Mouse (Mus musculus) granulocyte monocyte progenitor cell, adult 5-6 weeks (primary cell): ENCODE measurements at regions not wholly inside any gene's neighbourhood (a gene's known extent, or its start where the extent isn't known, plus 50 kb on each side); places are given as distances from the start of the nearest gene placed in this dataset.

ENCODE experiments used
- ATAC-seq: replicated peaks from 2 replicates; pipeline ENCODE4 v1.8.0; 2016; ENCODE audit warnings: mild to moderate bottlenecking, moderate TSS enrichment, inconsistent platforms; ENCODE audit not compliant: poor library complexity, severe bottlenecking

DNA sequence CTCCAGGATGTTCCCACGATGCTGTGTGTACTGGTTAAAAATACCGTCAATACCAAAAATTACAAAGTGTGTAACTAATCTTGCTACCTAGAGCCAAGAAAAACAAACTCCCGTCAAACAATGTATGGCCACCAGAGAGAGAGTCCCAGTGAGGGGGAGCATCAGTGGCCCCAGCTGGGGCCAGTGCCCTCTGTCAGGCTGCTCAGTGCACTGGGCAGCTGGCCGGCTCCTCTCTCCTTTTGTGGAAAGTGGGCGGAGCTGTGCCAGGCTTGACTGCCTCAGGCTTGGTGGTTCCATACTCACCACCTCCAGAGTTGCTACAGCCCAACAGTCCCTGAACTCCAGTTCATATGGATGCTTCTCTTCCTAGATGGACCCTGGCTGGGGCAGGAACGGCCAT is 53.8 kb upstream of the Sept5 start:
- no peak for ATAC-seq

DNA sequence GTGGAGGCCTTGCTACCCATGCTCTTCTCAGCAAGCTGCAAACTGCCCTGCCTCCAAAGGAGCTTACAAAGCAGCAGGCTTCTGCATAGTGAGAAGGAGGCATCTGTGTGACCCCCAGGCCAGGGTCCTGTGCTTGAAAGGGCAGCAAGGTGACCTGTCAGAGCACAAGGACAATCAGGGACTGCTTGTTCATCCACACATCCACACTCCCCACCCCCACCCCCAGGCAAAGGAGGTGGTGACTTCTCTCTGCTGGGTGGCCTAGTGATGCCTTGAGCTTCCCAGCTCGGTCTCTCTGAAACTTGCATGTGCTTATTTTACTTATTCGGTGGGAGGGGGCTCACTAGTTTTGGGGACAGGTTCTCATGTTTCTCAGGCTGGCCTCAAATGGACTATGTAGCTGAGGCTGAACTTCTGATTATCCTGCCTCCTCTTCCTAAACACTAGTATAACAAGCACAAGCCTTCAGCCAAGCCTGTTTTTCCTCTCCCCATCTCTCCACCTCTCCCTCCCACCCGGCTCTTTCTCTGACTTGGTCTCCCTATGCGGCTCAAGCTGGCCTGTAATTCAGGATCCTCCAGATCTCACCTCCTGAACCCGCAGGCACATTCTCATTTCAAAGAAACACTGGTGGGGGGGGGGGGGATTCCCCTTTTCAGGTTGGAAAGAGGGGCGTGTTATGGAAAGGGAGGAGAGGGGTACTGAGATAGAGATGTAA is 56.4 kb upstream of the Sept5 start:
- ATAC-seq: no peak

DNA sequence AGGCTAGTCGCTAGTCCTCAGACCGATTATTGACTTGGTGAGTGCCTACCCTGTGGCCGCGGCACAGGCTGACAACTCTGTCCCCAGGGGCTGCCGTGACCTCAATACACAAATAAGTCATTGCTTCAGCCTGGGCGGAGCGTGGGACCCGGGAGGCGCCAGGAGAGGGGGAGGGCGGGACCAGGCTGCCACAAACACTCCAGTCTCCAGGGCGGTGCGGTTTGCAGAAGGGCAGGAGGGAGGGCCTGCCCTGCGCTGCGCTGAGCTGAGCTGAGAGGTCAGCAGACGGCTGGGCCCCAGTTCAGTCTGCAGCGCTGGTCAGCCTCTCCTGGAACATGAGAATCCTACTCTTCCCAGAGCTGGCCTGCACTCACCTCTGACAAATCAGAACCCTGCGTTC is 57.2 kb upstream of the Sept5 start:
- peak; percentile 99 for ATAC-seq

GRCm38 (mm10) chr16:18687367-18687766 is 57.6 kb upstream of the Sept5 start:
- peak; percentile 71 for ATAC-seq

GRCm38 (mm10) chr16:18695596-18695995 is 65.8 kb upstream of the Sept5 start:
- no peak for ATAC-seq

- ATAC-seq: peak; percentile 88
These were observed 66.5 kb upstream of the Sept5 start for GRCm38 (mm10) chr16:18696074-18696819.

- ATAC-seq: no peak
These were observed 67.0 kb upstream of the Sept5 start for GRCm38 (mm10) chr16:18696820-18697168.

- no peak for ATAC-seq
These were observed 72.5 kb upstream of the Cldn5 start for GRCm38 (mm10) chr16:18704126-18704525.

DNA sequence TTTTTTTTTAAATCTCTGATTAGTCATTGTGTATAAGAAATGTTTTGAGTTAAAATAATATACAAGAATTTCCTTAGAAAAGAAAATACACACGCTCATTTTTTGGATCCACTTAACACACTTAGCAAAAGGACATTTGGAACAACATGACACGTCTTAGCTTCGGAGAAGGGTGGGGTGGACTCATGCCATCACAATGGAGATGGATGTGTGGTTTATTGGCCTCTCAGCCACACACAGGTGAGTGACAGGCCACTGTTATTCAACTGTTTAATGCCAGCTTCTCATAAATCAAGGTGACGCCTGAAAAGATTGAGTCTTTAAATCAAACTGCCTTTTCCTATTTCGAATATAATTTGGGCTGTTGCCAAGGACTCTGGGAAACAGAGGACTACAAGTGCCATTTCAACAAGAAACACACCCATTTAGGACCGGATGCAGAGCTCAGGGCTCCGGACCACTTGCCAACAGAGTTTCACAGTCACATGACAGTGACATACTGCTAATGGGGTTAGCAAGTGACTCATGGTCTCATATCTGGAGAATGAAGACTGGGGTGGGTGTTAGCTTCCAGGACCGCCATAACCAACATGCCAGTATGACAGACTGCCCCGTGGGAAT is 71.5 kb upstream of the Cldn5 start:
- ATAC-seq: no peak

GRCm38 (mm10) chr16:18711637-18712125 is 65.0 kb upstream of the Cldn5 start:
- ATAC-seq: no peak

GRCm38 (mm10) chr16:18713017-18713416 is 63.6 kb upstream of the Cldn5 start:
- ATAC-seq: no peak

DNA sequence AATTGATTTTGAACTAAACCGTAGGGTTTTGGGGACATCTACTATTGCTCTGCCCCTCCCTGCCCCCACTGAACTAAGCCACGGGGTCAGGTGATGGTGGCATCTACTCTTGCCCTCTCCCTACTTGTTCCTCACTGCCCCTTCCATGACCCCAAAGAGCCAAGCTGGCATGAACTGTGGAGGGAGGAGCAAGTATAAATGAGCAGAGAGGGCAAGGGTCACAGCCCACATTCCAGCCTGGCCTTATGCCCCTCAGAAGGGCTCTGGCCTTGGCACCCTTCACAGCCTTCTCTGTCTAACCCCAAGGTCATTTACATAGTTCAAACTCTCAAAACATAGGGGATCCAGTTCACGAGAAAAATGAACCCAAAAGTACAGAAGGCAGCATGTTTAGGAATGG is 61.3 kb upstream of the Cldn5 start:
- no peak for ATAC-seq

DNA sequence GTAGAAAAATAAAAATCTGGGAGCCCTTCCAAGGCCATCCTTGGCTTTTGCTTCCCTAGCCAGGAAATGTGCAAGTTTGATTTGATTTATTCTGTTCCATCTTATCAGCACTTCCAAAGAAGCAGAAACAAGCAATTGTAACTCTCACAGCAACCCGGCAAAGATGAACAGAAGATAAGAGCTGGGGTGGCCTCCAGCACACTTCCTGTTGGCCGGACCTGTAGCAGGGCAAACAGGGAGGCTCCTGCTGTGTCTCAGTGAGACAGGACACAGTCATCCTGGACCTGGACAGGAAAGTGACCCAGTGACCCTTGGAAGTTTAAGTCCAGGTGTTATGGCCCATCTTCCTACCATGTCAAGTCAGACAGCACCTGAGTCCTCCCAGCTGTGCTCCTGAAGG is 58.6 kb upstream of the Cldn5 start:
- no peak for ATAC-seq

GRCm38 (mm10) chr16:18720433-18721233 is 56.0 kb upstream of the Cldn5 start:
- no peak for ATAC-seq

GRCm38 (mm10) chr16:18723186-18723843 is 53.3 kb upstream of the Cldn5 start:
- no peak for ATAC-seq

DNA sequence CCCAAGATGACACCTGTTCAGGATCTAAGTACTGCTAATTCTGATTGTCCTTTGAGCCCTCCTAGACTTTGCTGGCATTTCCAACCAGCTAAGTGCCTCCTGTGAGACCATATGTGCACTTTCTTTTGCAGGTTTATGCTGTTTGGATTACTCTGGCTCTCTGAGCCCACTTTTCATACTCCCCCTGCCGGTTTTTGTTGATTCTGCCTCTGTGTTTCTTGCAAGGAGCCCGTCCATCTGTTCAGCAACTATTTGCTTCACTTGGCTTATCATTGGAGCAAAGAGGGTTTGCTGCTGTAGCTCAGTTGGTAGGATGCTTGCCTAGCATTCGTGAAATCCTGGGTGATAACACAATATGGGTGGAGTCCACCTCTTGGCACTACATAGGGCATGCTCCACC is 52.8 kb upstream of the Cldn5 start:
- ATAC-seq: no peak

- no peak for ATAC-seq
These were observed 51.9 kb upstream of the Cldn5 start for GRCm38 (mm10) chr16:18724706-18725105.
